In the genomic region with DNA sequence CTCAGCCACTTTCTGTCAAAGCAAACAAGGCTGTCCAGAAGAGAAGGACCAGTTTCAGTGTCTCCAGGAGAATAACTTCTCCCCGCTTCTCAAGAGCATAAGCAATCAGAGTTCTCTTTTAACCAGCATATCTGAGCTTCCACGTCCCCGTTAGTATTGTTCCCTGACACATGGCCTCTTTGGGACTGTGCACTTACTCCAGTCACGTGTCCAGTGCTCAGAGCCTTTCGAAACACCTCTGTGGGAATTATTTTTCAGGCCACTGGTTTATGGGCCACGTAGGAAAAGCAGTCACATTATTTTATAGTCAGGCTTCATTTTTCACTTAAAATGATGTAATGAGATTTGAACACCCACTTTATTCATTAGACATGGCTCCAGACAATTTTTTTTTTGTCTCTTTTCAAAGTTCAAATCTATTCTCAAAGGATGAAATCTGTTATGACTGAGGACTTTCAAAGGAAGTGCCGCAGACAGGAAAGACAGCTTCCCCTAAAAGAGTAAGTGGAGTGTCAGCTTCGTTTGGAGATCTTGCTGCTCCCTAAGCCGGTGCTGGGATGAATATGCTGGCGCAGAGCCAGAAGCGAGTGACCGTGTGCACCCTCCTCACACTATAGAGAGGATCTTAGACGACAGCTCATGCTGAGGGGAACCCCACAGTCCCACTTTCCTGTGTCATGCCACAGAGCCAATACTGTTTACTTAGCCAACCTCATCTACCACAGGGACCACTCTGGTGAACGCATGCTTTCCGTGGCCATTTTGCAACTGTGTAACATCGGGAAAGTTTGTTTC, we compare ENCODE assay signal across 11 mouse cellular contexts. TPM values are rescaled to one million over a fixed set of nuclear protein-coding genes. Genes with fewer than 3 reads are reported as not detected.
DNase-seq lines count a peak whose midpoint lies in the region; ATAC-seq lines count a peak whose summit lies in the region.
"Had no signal": no experiment of that assay in that cellular context is flagged by ENCODE, and none has a peak within 500 bp of the region (broad histone marks: within the 10 kb centered on the region; RNA-seq: fewer than 3 reads in every experiment).

No protein-coding gene starts in this region.

- H3K4me1 ChIP-seq in heart, embryonic 14.5 days (ENCODE audit: control insufficient read depth in 2 of 2, insufficient read depth in 2 of 2, low read length in 2 of 2) = peaks cover 14 to 29% of the 10 kb centered on the region in 2 experiments
- H3K4me1 ChIP-seq in heart, embryonic 11.5 days (ENCODE audit: control insufficient read depth, insufficient read depth, low read length) = peaks cover 28% of the 10 kb centered on the region
- H3K4me1 ChIP-seq in liver, embryonic 11.5 days (replicated peaks; ENCODE audit: control insufficient read depth, insufficient read depth, low read length) = no peaks in the 10 kb centered on the region; the same call in 1 of the 2 replicates
- peaks cover 4% of the 10 kb centered on the region; the same call in 1 of the 2 replicates for H3K4me1 ChIP-seq in hindbrain, embryonic 16.5 days (ENCODE audit: control insufficient read depth, insufficient read depth, low read depth, low read length)

- peak overlapping the region; percentile 19 to 27; a peak in 3 of 4 replicates for H3K27ac ChIP-seq in heart, embryonic 14.5 days (replicated peaks in 1 of 2; ENCODE audit: control insufficient read depth in 1 of 2, insufficient read depth in 1 of 2, low read depth in 2 of 2, low read length in 2 of 2)
- H3K27ac ChIP-seq in heart, embryonic 11.5 days (ENCODE audit: low read depth, low read length) = no peak overlapping the region
- H3K27ac ChIP-seq in liver, embryonic 11.5 days (ENCODE audit: low read depth, low read length) = no peak overlapping the region
- H3K27ac ChIP-seq in hindbrain, embryonic 16.5 days (ENCODE audit: low read depth, low read length) = no peak overlapping the region
- H3K27ac ChIP-seq: forebrain, embryonic 12.5 days had no signal

- H3K9me3 ChIP-seq in heart, embryonic 14.5 days (ENCODE audit: control insufficient read depth, low read length) = no peaks in the 10 kb centered on the region
- no peaks in the 10 kb centered on the region for H3K9me3 ChIP-seq in heart, embryonic 11.5 days (replicated peaks; ENCODE audit: control insufficient read depth, low read length)
- H3K9me3 ChIP-seq in liver, embryonic 11.5 days (ENCODE audit: control insufficient read depth, low read length) = no peaks in the 10 kb centered on the region
- H3K9me3 ChIP-seq in hindbrain, embryonic 16.5 days (ENCODE audit: control insufficient read depth, low read length) = no peaks in the 10 kb centered on the region
- H3K9me3 ChIP-seq: forebrain, embryonic 12.5 days had no signal

- peak; percentile 10 for DNase-seq in liver, embryonic 11.5 days (ENCODE audit: low spot score)
- no peak for DNase-seq in liver
- DNase-seq in lung, postnatal 10 days = peak; percentile 33
- no peak for DNase-seq in layer of hippocampus, postnatal 14 days (ENCODE audit: low spot score in 2 of 2)
- DNase-seq: embryo, embryonic 11 days; kidney, postnatal 25 days; thymus, adult 18-20 months had no signal

- ATAC-seq in heart, embryonic 14.5 days (ENCODE audit: insufficient number of reproducible peaks, insufficient read depth, low FRiP score, low read depth) = no peak
- no peak for ATAC-seq in heart, embryonic 11.5 days (replicated peaks; ENCODE audit: insufficient number of reproducible peaks, low FRiP score, low TSS enrichment)
- ATAC-seq in liver, embryonic 11.5 days (replicated peaks; ENCODE audit: low FRiP score) = no peak
- ATAC-seq in hindbrain, embryonic 16.5 days = peak; percentile 55; the same call in 1 of the 2 replicates

- H3K36me3 ChIP-seq in heart, embryonic 14.5 days (ENCODE audit: control insufficient read depth, insufficient read depth, low read length) = peaks cover 23% of the 10 kb centered on the region
- H3K36me3 ChIP-seq in heart, embryonic 11.5 days (ENCODE audit: control insufficient read depth, insufficient read depth, low read length) = no peaks in the 10 kb centered on the region
- H3K36me3 ChIP-seq in liver, embryonic 11.5 days (ENCODE audit: control insufficient read depth, insufficient read depth, low read length) = peaks cover 6% of the 10 kb centered on the region; the same call in 1 of the 2 replicates
- no peaks in the 10 kb centered on the region for H3K36me3 ChIP-seq in hindbrain, embryonic 16.5 days (ENCODE audit: control insufficient read depth, insufficient read depth, low read length)
- H3K36me3 ChIP-seq: forebrain, embryonic 12.5 days had no signal

- H3K27me3 ChIP-seq in heart, embryonic 14.5 days (ENCODE audit: control insufficient read depth, insufficient read depth, low read length) = no peaks in the 10 kb centered on the region
- H3K27me3 ChIP-seq in heart, embryonic 11.5 days (ENCODE audit: control insufficient read depth, insufficient read depth, low read length) = no peaks in the 10 kb centered on the region
- H3K27me3 ChIP-seq in liver, embryonic 11.5 days (replicated peaks; ENCODE audit: control insufficient read depth, insufficient read depth, low read length) = no peaks in the 10 kb centered on the region
- H3K27me3 ChIP-seq in hindbrain, embryonic 16.5 days (replicated peaks; ENCODE audit: control insufficient read depth, insufficient read depth, low read length) = no peaks in the 10 kb centered on the region
- H3K27me3 ChIP-seq: forebrain, embryonic 12.5 days had no signal

- no peak overlapping the region for H3K4me2 ChIP-seq in heart, embryonic 14.5 days (ENCODE audit: low read length)
- no peak overlapping the region for H3K4me2 ChIP-seq in heart, embryonic 11.5 days
- no peak overlapping the region for H3K4me2 ChIP-seq in liver, embryonic 11.5 days
- H3K4me2 ChIP-seq in hindbrain, embryonic 16.5 days (ENCODE audit: low read length) = no peak overlapping the region
- H3K4me2 ChIP-seq: forebrain, embryonic 12.5 days had no signal

- 44% methylated on average over 16 of the region's 16 CpGs for WGBS in heart, embryonic 14.5 days
- 57% methylated on average over 16 of the region's 16 CpGs for WGBS in heart, embryonic 11.5 days (ENCODE audit: insufficient replicate concordance)
- 72% methylated on average over 16 of the region's 16 CpGs for WGBS in liver, embryonic 11.5 days
- whole genome bisulfite sequencing in hindbrain, embryonic 16.5 days = 53% methylated on average over 16 of the region's 16 CpGs

- no peak overlapping the region for H3K4me3 ChIP-seq in heart, embryonic 14.5 days (ENCODE audit: control insufficient read depth in 1 of 2, insufficient read depth in 1 of 2, low read depth in 1 of 2, low read length in 2 of 2)
- H3K4me3 ChIP-seq in heart, embryonic 11.5 days (ENCODE audit: low read depth, low read length) = no peak overlapping the region
- no peak overlapping the region for H3K4me3 ChIP-seq in liver, embryonic 11.5 days (ENCODE audit: low read depth, low read length)
- H3K4me3 ChIP-seq in hindbrain, embryonic 16.5 days (ENCODE audit: low read length) = no peak overlapping the region
- H3K4me3 ChIP-seq: forebrain, embryonic 12.5 days had no signal

- H3K9ac ChIP-seq in heart, embryonic 14.5 days (ENCODE audit: low read length) = no peak overlapping the region
- no peak overlapping the region for H3K9ac ChIP-seq in heart, embryonic 11.5 days (ENCODE audit: low read depth, low read length)
- no peak overlapping the region for H3K9ac ChIP-seq in liver, embryonic 11.5 days (ENCODE audit: low read depth, low read length)
- H3K9ac ChIP-seq in hindbrain, embryonic 16.5 days (ENCODE audit: low read depth, low read length) = no peak overlapping the region
- H3K9ac ChIP-seq: forebrain, embryonic 12.5 days had no signal

RNA-seq across cellular contexts. Expression of a gene that starts 10.3 kb away (rescaled TPM):
- 35.5 and 36.0 TPM in 2 replicates for polyA plus RNA-seq in heart, embryonic 14.5 days (2014; fragmentation: Nextera tagmentation; extraction: Ambion mirVana)
- polyA plus RNA-seq in heart, embryonic 11.5 days (2014; fragmentation: Nextera tagmentation; extraction: Ambion mirVana) = 38.5 and 43.0 TPM in 2 replicates
- 35.7 and 39.0 TPM in 2 replicates for polyA plus RNA-seq in liver, embryonic 11.5 days (2014; fragmentation: Nextera tagmentation; extraction: Ambion mirVana)
- polyA plus RNA-seq in hindbrain, embryonic 16.5 days (2015; fragmentation: Nextera tagmentation; extraction: Ambion mirVana) = 12.1 and 14.0 TPM in 2 replicates
- 1 to 10 TPM; 4.8 to 4.9 TPM for total RNA-seq in layer of hippocampus, postnatal 14 days (2021)

RNA-seq across cellular contexts. Expression of a gene that starts 10.7 kb away (rescaled TPM):
- polyA plus RNA-seq in heart, embryonic 14.5 days (2014; fragmentation: Nextera tagmentation; extraction: Ambion mirVana) = 271 and 274 TPM in 2 replicates
- polyA plus RNA-seq in heart, embryonic 11.5 days (2014; fragmentation: Nextera tagmentation; extraction: Ambion mirVana) = 277 and 308 TPM in 2 replicates
- polyA plus RNA-seq in liver, embryonic 11.5 days (2014; fragmentation: Nextera tagmentation; extraction: Ambion mirVana) = 105 and 117 TPM in 2 replicates
- 108 and 119 TPM in 2 replicates for polyA plus RNA-seq in hindbrain, embryonic 16.5 days (2015; fragmentation: Nextera tagmentation; extraction: Ambion mirVana)
- 10 to 100 TPM; 53.6 to 57.2 TPM for total RNA-seq in layer of hippocampus, postnatal 14 days (2021)

Comparison
In these comparisons a context has a peak if more than half of its experiments do, and no peak if none do; other contexts are left out.
1. H3K27ac ChIP-seq: peak in heart, embryonic 14.5 days (2 of 2); none in heart, embryonic 11.5 days (single experiment), liver, embryonic 11.5 days (single experiment) and hindbrain, embryonic 16.5 days (single experiment).
2. DNase-seq: peak in liver, embryonic 11.5 days (single experiment) and lung, postnatal 10 days (single experiment); none in liver (single experiment) and layer of hippocampus, postnatal 14 days (0 of 2).